Mouse (Mus musculus) 416B (cell line): ENCODE data around the gene Rai1.
A peak's percentile ranks its signal among the peaks of the same experiment; 100 is the strongest.

Experiments
- DNase-seq: peaks from one replicate; pipeline ENCODE4 v3.0.0; 2011; ENCODE audit warnings: low read depth

Rai1 gene

GRCm38 (mm10) chr11:60221425-60221824, 116.6 kb downstream of the Rai1 start:
- DNase-seq, result no peak

DNA sequence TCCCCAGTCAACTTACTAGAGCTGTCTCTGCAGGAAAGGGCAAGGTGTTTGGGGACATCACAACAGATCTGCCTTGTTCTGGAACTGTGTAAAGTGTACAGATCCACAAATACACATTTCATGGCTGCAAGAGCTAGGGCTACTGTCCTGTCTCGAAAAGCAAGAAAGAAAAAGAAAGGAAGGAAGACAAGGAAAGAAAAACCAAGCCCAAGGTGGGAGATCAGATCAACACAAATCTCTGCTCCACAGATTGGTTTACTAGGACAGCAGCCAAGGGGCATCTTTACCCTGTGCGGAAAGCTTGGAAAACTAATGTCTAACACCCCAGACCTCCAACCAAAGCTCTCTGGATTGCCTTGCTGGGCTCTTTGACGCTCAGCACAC, 117.3 kb downstream of the Rai1 start:
- DNase-seq, result no peak

DNA sequence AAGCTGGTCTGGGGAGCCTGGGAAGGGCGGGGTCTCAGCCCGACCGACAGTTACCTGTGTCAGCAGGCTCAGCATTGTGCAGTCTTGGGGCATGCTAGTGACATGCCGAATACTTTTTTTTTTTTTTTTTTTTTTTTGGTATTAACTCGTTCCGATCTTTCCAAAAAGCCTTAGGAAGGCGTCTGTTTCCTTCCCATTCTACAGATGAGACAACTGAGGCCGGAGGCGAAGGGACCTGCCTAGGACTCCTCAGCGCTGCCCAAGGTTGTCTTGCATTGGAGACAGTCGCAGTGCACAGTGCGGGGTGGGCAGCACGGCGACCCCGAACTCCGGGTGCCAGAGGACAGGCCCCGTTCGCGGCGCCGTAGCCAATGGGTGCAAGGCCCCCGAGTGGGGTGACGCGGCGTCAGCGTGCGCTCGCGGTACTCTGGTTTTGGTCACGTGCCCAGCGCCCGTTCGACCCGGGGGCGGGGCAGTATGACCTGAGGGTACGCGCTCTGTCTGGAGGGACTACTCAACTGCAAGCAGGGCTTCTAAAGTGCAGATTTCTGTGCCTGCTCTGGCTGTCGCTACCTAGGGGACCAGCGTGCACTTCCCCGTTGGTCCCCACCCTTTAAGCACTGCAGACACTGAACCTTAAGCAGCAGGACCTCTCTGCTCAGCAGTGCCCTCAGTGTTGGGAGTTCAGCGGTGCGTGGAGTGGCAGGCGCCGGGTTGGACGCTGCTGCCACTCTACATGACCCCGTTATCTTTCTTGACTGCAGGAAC, 117.8 kb downstream of the Rai1 start, which contains the start of gene Srebf1:
Gene Srebf1, minus strand, starts transcription at position 113 of the 768 bp plus-strand sequence.
- peak; percentile 88 for DNase-seq

DNA sequence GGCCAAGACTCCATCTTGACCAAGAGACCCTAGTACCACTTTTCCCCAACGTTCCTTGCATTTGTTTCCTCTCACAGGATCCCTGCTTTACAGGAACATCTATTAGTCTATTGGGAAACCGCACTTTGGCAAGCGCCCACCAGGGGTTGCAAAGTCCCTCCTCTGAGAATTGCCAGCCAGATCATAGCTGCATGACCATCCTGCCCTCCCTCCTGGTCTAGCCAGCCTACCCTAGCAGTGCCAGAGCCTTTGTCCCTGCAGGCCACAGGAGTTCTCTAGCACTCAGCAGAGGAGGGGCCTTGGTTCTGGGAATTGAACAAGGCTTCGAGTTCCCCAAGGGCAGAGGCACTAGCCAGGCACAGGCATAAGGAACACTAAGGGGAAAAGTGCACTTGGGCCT, 119.9 kb downstream of the Rai1 start:
- peak; percentile 45 for DNase-seq

DNA sequence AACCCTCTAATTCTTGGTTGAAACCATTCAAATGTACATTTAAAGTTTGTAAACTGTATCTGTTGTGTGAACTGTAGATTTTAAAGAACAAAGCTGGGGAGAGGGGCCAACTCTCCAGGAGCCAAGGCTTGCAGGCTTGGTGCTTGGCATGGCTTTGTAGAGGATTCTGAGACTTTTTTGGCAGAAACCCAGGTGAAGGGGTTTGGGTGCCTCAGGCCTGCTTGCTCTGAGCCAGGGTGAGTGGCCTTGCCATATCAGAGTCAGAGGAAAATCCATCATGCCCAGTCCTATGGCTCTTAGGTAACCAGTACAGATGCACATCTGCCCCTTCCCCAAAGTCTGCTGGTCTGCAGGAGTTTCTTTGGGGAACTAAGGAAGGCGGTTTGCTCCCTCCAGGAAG, 121.1 kb downstream of the Rai1 start:
- no peak for DNase-seq

DNA sequence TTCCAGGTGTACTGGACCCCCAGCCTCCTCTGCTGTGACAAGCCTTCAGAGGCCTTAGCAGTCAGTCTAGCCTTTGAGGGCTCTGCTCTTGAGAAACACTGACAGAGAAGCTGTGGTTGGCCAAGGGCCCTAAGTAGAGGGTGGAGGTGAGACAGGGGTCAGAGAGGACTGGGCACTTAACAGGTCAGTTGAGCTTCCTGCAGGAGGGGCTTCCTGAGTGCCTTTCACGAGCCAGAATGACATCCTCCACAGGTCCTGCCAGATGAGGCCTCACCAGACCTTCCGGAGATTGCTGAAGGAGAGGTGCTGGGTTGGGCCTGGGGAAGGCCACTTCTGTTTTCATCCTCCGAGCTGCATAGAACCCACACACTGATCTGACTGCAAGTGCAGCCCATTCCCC, 123.7 kb downstream of the Rai1 start:
- DNase-seq, result no peak

DNA sequence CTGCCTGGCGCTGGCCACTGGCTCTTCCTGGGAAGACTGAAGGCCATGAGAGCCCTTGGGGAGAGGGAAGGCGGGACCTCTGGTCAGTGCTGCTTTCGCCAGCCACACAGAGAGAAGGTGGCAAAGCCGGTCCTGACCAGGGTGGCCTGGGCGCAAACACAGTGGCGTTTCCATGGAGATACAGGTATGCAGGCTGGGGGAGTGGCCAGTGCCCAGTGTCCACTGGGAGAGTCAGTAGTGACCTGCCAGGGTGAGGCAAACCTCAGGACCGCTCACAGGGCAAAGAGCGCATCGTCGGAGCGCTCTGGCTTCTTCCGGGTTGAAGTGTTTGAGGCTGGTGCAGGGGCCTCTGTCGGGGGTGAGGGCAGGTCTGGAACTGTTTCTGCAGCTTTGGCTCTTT, 125.0 kb downstream of the Rai1 start:
- DNase-seq, result no peak

DNA sequence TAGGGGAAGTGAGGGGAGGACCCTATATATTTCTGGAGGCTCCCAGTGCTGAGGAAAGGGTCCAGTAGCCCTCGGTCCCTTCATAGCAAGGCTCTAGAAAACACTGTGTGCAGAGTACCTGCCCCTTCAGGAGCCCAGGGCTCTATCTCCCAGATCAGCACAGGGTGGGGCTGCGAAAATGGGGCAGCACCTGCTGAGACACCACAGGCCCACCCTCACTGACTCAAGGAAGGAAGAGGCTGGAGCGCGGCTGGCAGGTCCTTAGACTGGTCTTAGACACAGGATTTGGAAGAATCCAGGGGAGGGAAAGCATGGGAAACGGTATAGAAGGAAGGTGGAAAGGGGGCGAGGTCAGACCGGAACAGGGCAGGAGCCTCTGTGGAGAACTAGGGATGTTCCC, 125.7 kb downstream of the Rai1 start:
- DNase-seq, result no peak

GRCm38 (mm10) chr11:60231326-60231725, 126.5 kb downstream of the Rai1 start:
- no peak for DNase-seq

GRCm38 (mm10) chr11:60231951-60232350, 127.1 kb downstream of the Rai1 start:
- no peak for DNase-seq

DNA sequence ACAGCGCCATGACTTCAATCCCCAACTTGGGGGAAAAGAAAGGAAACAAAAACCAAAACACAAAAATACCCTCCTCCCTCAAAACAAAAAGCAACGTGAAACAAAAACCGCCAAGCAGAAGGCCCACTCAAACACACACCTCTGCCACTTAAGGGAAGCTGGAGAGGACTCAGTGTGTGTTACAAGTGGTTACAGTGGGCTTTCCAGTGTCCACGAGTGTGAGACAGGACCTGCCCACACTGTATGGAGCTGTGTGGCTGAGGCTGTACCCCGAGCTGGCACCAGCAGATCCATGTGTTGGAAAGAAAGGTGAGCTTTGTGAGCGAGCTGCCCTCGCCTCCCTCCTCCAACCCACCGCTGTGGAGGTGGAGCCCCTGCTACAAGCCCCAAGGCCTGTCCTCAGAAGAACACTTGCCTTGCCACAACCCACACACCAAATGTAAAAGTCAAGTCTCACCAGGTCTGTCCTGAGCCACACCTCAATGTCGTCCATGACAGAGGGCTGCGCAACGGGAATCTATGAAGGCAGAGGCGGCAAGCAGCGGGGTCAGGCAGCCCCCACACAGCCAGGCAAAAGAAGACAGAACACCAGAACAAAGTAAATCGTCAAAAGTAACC, 127.7 kb downstream of the Rai1 start:
- DNase-seq, result no peak

- DNase-seq, result no peak
Observed at GRCm38 (mm10) chr11:60233235-60233634, 128.4 kb downstream of the Rai1 start.

DNA sequence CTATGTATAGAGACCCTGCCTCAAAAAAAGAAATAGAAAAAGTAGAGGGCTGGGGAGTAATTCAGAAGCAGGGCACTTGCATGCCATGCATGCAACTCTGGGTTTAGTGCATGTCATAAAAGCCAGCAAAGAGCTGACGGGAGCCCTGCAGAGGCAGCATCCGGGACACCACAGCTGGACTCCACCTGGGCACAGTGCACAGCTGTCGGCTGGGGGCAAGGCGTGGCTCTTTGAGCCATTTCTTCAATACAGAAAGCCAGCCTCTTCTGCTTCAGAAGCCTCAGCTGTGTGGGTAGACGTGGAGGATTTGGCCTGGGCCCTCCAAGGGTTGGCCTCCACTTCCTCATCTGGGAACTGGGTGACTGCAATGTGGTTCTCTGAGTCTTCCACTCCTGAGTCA, 130.5 kb downstream of the Rai1 start:
- no peak for DNase-seq

GRCm38 (mm10) chr11:60240509-60240908, 135.7 kb downstream of the Rai1 start:
- DNase-seq, result no peak

- DNase-seq, result no peak
Observed at GRCm38 (mm10) chr11:60244503-60245143, 139.8 kb downstream of the Rai1 start.

DNA sequence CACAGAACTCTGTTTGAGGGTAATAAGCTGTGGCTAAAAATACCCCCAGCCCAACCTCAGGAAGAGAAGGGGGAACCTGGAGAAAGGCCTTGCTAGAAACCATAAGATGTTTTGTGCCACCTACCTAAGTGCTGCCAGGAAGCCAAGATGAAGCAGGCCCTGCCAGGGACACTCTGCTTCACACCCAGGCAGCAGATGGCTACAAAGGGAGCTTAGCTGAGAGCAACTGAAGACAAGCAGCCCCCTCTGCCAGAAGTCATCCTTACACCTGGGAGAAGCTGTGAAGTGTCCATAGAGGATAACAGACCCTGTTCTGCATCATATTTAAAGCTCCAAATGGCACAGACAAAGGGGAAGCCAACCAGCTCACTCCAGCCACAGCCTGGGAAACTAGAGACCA, 141.3 kb downstream of the Rai1 start:
- DNase-seq, result no peak

DNA sequence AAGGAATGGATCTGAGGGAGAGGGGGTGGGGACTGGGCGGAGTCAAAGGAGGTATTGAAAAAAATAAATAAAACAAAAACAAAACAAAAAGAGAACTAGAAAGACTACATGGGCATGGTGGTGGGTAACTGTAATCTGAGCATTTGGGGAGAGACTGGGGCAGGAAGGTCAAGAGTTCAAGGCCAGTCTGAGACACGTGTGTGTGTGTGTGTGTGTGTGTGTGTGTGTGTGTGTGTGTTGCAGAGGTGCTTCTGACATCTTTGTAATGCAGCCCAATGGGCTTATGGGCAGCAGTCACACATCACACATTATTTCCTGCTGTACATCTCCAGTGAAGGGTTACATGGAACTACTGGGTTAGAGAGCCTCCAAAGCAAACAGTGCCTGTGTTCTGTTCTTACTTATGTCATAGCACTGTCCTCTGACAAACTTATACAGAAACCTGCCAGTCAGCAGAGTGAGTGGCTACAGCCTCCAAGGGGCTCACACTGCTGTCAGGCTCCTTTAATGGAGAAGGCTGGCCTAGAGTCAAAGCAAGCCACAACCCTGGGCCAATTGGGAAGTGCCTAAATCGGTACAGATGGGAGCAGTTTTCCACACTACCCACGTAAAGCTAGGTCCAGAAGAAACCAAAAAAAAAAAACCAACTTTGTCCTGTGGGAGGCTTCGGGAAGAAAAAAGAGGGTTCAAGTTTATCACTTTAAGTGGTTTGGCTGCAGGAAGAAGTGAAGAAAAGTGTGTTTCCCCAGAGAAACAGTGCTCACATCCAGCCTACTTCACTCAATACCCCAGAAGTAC, 143.1 kb downstream of the Rai1 start:
- DNase-seq, result peak; percentile 66
